Mouse (Mus musculus) midbrain, embryonic 14.5 days (tissue): ENCODE data around the gene Armcx4. TPM values are rescaled to one million over a fixed set of nuclear protein-coding genes. Genes with fewer than 3 reads are reported as not detected.

Experiments used
- ATAC-seq: fragments of 200-750 bp; cut with Nextera tagmentation; 2 replicates; pipeline ENCODE4 v1.8.0; 2017; ENCODE audit warnings: moderate number of reproducible peaks, moderate library complexity; ENCODE audit not compliant: low FRiP score, low TSS enrichment
- DNase-seq: peaks from one replicate; pipeline ENCODE4 v3.0.0-alpha.2; 2015
- H3K27ac ChIP-seq: fragments of 300-500 bp; sonication (generic); replicated peaks from 2 replicates; pipeline ENCODE4 v1.5.1; 2014; ENCODE audit warnings: mild to moderate bottlenecking, low read depth, low read length, moderate library complexity
- H3K27me3 ChIP-seq: fragments of 300-500 bp; sonication (generic); 2 replicates; pipeline ENCODE4 v1.6.1; 2014; ENCODE audit warnings: low read length, control low read depth, mixed read lengths; ENCODE audit not compliant: control insufficient read depth, insufficient read depth
- H3K36me3 ChIP-seq: fragments of 300-500 bp; sonication (generic); 2 replicates; pipeline ENCODE4 v1.6.1; 2014; ENCODE audit warnings: low read length, control low read depth; ENCODE audit not compliant: control insufficient read depth, insufficient read depth
- H3K4me1 ChIP-seq: fragments of 300-500 bp; sonication (generic); 2 replicates; pipeline ENCODE4 v1.6.1; 2014; ENCODE audit warnings: mild to moderate bottlenecking, antibody characterized with exemption, low read length, control low read depth; ENCODE audit not compliant: control insufficient read depth, insufficient read depth
- H3K4me2 ChIP-seq: fragments of 300-500 bp; sonication (generic); 2 replicates; pipeline ENCODE4 v1.6.1; 2014; ENCODE audit warnings: mild to moderate bottlenecking, low read length, moderate library complexity
- H3K4me3 ChIP-seq: fragments of 300-500 bp; sonication (generic); replicated peaks from 2 replicates; pipeline ENCODE4 v1.5.1; 2014; ENCODE audit warnings: low read depth, low read length
- H3K9ac ChIP-seq: fragments of 300-500 bp; sonication (generic); replicated peaks from 2 replicates; pipeline ENCODE4 v1.6.1; 2014; ENCODE audit warnings: mild to moderate bottlenecking, low read length, moderate library complexity
- H3K9me3 ChIP-seq: fragments of 300-500 bp; sonication (generic); 2 replicates; pipeline ENCODE4 v1.6.1; 2016; ENCODE audit warnings: low read length, control low read depth, mixed read lengths; ENCODE audit not compliant: control insufficient read depth
- WGBS: fragments of 180-500 bp; shearing (Covaris S2); extraction: QIAGEN DNeasy Blood & Tissue Kit; methylation state at CpG from one replicate; pipeline ENCODE4 v1.1.7; 2014; 5-methylcytosine and 5-hydroxymethylcytosine counted together
- polyA plus RNA-seq: library from polyadenylated mRNA; unstranded; fragments of >200 nt; fragmentation: Nextera tagmentation; extraction: Ambion mirVana; gene quantifications from 2 replicates; pipeline ENCODE4 v1.2.1, GENCODE M21; 2014

The Armcx4 gene
- 7.1 TPM in 2 replicates for polyA plus RNA-seq

GRCm38 (mm10) chrX:134686267-134686666 is at the start of gene Armcx4:
Armcx4 (plus strand) TSS chrX:134686519.
- peak; percentile 92 for DNase-seq
- 0 out of 2 replicates have a peak, but pooled peaks cover 4% of the 10 kb centered on the region for H3K4me1 ChIP-seq

GRCm38 (mm10) chrX:134641000-134641760 is 45.1 kb upstream of the Armcx4 start:
- no peaks in the 10 kb centered on the region for H3K4me1 ChIP-seq
- no peaks in the 10 kb centered on the region for H3K27me3 ChIP-seq
- ATAC-seq (no peak), DNase-seq (no peak)
- H3K9me3 ChIP-seq: no peaks in the 10 kb centered on the region
- H3K9ac ChIP-seq: no peak overlapping the region
- H3K27ac ChIP-seq: no peak overlapping the region
- H3K4me3 ChIP-seq: no peak overlapping the region
- H3K4me2 ChIP-seq: no peak overlapping the region
- WGBS: 75% methylated on average over 10 of the region's 10 CpGs
- H3K36me3 ChIP-seq: no peaks in the 10 kb centered on the region

More at GRCm38 (mm10) chrX:134686267-134686666, at the start of gene Armcx4:
- H3K4me3 ChIP-seq: peak within 1 kb of the TSS; percentile 52
- H3K27ac ChIP-seq: peak within 1 kb of the TSS; percentile 91
- ATAC-seq: peak; percentile 96
- WGBS: 17% methylated on average over 33 of the region's 33 CpGs
- peaks cover 27% of the 10 kb centered on the region for H3K36me3 ChIP-seq
- H3K9me3 ChIP-seq: no peaks in the 10 kb centered on the region
- peak within 1 kb of the TSS; percentile 62 for H3K9ac ChIP-seq
- H3K27me3 ChIP-seq: no peaks in the 10 kb centered on the region
- H3K4me2 ChIP-seq: peak within 1 kb of the TSS; percentile 63

- ATAC-seq (no peak), DNase-seq (no peak)
- Histone ChIP-seq H3K36me3 (no peaks in the 10 kb centered on the region), H3K4me2 (no peak overlapping the region), H3K4me1 (no peaks in the 10 kb centered on the region), H3K9ac (no peak overlapping the region), H3K4me3 (no peak overlapping the region), H3K27ac (no peak overlapping the region), H3K9me3 (no peaks in the 10 kb centered on the region), H3K27me3 (no peaks in the 10 kb centered on the region)
- 86% methylated on average over 1 of the region's 1 CpGs for WGBS
Observed at GRCm38 (mm10) chrX:134646338-134646737, 40.0 kb upstream of the Armcx4 start.

- Histone ChIP-seq H3K27ac (no peak overlapping the region), H3K9ac (no peak overlapping the region), H3K4me1 (no peaks in the 10 kb centered on the region), H3K36me3 (no peaks in the 10 kb centered on the region), H3K4me2 (no peak overlapping the region), H3K4me3 (no peak overlapping the region), H3K9me3 (no peaks in the 10 kb centered on the region), H3K27me3 (no peaks in the 10 kb centered on the region)
- WGBS: 76% methylated on average over 8 of the region's 8 CpGs
- no peak for DNase-seq
- no peak for ATAC-seq
Observed at GRCm38 (mm10) chrX:134647421-134647820, 38.9 kb upstream of the Armcx4 start.

- Histone ChIP-seq H3K27me3 (no peaks in the 10 kb centered on the region), H3K36me3 (no peaks in the 10 kb centered on the region), H3K4me2 (peak overlapping the region; percentile 37), H3K4me3 (no peak overlapping the region), H3K4me1 (no peaks in the 10 kb centered on the region), H3K27ac (no peak overlapping the region), H3K9ac (no peak overlapping the region), H3K9me3 (no peaks in the 10 kb centered on the region)
- WGBS: 24% methylated on average over 11 of the region's 11 CpGs
- ATAC-seq (peak; percentile 57; the same call in 1 of the 2 replicates), DNase-seq (peak; percentile 93)
Observed at GRCm38 (mm10) chrX:134648031-134648692, 38.2 kb upstream of the Armcx4 start.

GRCm38 (mm10) chrX:134652061-134652460 is 34.3 kb upstream of the Armcx4 start:
- H3K9me3 ChIP-seq: no peaks in the 10 kb centered on the region
- WGBS: 70% methylated on average over 1 of the region's 1 CpGs
- no peaks in the 10 kb centered on the region for H3K4me1 ChIP-seq
- DNase-seq (no peak), ATAC-seq (no peak)
- no peak overlapping the region for H3K9ac ChIP-seq
- H3K36me3 ChIP-seq: no peaks in the 10 kb centered on the region
- no peak overlapping the region for H3K27ac ChIP-seq
- H3K4me3 ChIP-seq: no peak overlapping the region
- no peaks in the 10 kb centered on the region for H3K27me3 ChIP-seq
- H3K4me2 ChIP-seq: no peak overlapping the region

GRCm38 (mm10) chrX:134661586-134661985 is 24.7 kb upstream of the Armcx4 start:
- H3K4me1 ChIP-seq: no peaks in the 10 kb centered on the region

GRCm38 (mm10) chrX:134675022-134675421 is 11.3 kb upstream of the Armcx4 start:
- no peaks in the 10 kb centered on the region for H3K27me3 ChIP-seq
- ATAC-seq (no peak), DNase-seq (peak; percentile 41)
- no peaks in the 10 kb centered on the region for H3K9me3 ChIP-seq
- no peaks in the 10 kb centered on the region for H3K4me1 ChIP-seq
- no peak overlapping the region for H3K9ac ChIP-seq
- H3K27ac ChIP-seq: 0 out of 2 replicates have a peak overlapping the region, but pooled peaks have one; percentile 41
- WGBS: 22% methylated on average over 5 of the region's 5 CpGs
- no peak overlapping the region for H3K4me2 ChIP-seq
- no peaks in the 10 kb centered on the region for H3K36me3 ChIP-seq
- H3K4me3 ChIP-seq: no peak overlapping the region

More at GRCm38 (mm10) chrX:134661586-134661985, 24.7 kb upstream of the Armcx4 start:
- H3K9ac ChIP-seq: no peak overlapping the region
- H3K27ac ChIP-seq: no peak overlapping the region
- no peaks in the 10 kb centered on the region for H3K36me3 ChIP-seq
- H3K4me2 ChIP-seq: no peak overlapping the region
- no peak overlapping the region for H3K4me3 ChIP-seq
- 79% methylated on average over 5 of the region's 5 CpGs for WGBS
- H3K27me3 ChIP-seq: no peaks in the 10 kb centered on the region
- DNase-seq (no peak), ATAC-seq (no peak)
- H3K9me3 ChIP-seq: no peaks in the 10 kb centered on the region
